Mouse (Mus musculus) thymus, adult 2 months (tissue): ENCODE measurements around the gene Tbcc.

Experiments used
- CTCF ChIP-seq: fragments of 200-500 bp; IDR thresholded peaks from 2 replicates; pipeline ENCODE4 v1.5.1; 2012; ENCODE audit warnings: mild to moderate bottlenecking, control low read depth, low read length, moderate library complexity, borderline replicate concordance; ENCODE audit not compliant: control insufficient read depth, poor library complexity, insufficient read depth; ENCODE audit errors: extremely low read depth
- POLR2A ChIP-seq: fragments of 200-500 bp; IDR thresholded peaks from 2 replicates; pipeline ENCODE4 v1.6.1; 2012; ENCODE audit warnings: mild to moderate bottlenecking, low read length, control low read depth, moderate library complexity; ENCODE audit not compliant: control insufficient read depth, poor library complexity, insufficient read depth; ENCODE audit errors: extremely low read depth

DNA sequence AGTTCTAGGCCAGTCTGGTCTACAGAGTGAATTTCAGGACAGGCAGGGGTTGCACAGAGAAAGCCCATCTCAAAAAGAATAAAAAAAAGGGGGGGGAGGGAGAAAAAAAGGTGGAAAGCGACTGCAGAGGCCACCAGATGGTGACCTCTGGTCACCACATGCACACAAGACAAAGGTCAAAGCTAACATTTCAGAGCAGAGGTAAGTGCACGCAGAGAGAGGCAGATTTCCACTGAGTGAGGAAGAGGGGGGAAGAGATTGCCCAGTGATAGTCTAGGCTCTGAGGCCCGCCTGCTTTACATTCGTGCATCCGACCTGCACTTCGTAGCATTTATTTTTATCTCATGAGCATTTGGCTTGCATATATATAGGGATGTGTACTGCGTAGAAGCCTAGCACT, 17.7 kb upstream of the Tbcc start:
- TF ChIP-seq CTCF = no peak
- no peak for TF ChIP-seq POLR2A
